Mouse (Mus musculus) midbrain, embryonic 12.5 days (tissue): ENCODE measurements around the gene Gm21885. TPM values are rescaled to one million over a fixed set of nuclear protein-coding genes. Genes with fewer than 3 reads are reported as not detected.

Experiments
- ATAC-seq: fragments of 200-750 bp; cut with Nextera tagmentation; 2 replicates; pipeline ENCODE4 v1.8.0; 2017; ENCODE audit warnings: low read depth, moderate TSS enrichment, moderate library complexity; ENCODE audit not compliant: low FRiP score
- H3K27ac ChIP-seq: fragments of 300-500 bp; sonication (generic); replicated peaks from 2 replicates; pipeline ENCODE4 v1.5.1; 2016; ENCODE audit warnings: mild to moderate bottlenecking
- H3K27me3 ChIP-seq: fragments of 300-500 bp; sonication (generic); 2 replicates; pipeline ENCODE4 v1.6.1; 2016; ENCODE audit warnings: mild to moderate bottlenecking
- H3K36me3 ChIP-seq: fragments of 300-500 bp; sonication (generic); 2 replicates; pipeline ENCODE4 v1.6.1; 2016
- H3K4me1 ChIP-seq: fragments of 300-500 bp; sonication (generic); 2 replicates; pipeline ENCODE4 v1.6.1; 2016
- H3K4me2 ChIP-seq: fragments of 300-500 bp; sonication (generic); replicated peaks from 2 replicates; pipeline ENCODE4 v1.6.1; 2016; ENCODE audit warnings: mild to moderate bottlenecking, moderate library complexity
- H3K4me3 ChIP-seq: fragments of 300-500 bp; sonication (generic); 2 replicates; pipeline ENCODE4 v1.5.1; 2016; ENCODE audit warnings: mild to moderate bottlenecking
- H3K9ac ChIP-seq: fragments of 300-500 bp; sonication (generic); replicated peaks from 2 replicates; pipeline ENCODE4 v1.6.1; 2016; ENCODE audit warnings: mild to moderate bottlenecking, moderate library complexity
- H3K9me3 ChIP-seq: fragments of 300-500 bp; sonication (generic); 2 replicates; pipeline ENCODE4 v1.6.1; 2016; ENCODE audit warnings: mild to moderate bottlenecking
- WGBS: fragments of 180-500 bp; shearing (Covaris S2); methylation state at CpG from one replicate; pipeline ENCODE4 v1.1.7; 2016; 5-methylcytosine and 5-hydroxymethylcytosine counted together
- polyA plus RNA-seq: library from polyadenylated mRNA; unstranded; fragments of >200 nt; fragmentation: Nextera tagmentation; extraction: Ambion mirVana; gene quantifications from 2 replicates; pipeline ENCODE4 v1.2.1, GENCODE M21; 2016

Gm21885 gene
- polyA plus RNA-seq, 1 experiment from 2014 or later: 0.32 TPM

DNA sequence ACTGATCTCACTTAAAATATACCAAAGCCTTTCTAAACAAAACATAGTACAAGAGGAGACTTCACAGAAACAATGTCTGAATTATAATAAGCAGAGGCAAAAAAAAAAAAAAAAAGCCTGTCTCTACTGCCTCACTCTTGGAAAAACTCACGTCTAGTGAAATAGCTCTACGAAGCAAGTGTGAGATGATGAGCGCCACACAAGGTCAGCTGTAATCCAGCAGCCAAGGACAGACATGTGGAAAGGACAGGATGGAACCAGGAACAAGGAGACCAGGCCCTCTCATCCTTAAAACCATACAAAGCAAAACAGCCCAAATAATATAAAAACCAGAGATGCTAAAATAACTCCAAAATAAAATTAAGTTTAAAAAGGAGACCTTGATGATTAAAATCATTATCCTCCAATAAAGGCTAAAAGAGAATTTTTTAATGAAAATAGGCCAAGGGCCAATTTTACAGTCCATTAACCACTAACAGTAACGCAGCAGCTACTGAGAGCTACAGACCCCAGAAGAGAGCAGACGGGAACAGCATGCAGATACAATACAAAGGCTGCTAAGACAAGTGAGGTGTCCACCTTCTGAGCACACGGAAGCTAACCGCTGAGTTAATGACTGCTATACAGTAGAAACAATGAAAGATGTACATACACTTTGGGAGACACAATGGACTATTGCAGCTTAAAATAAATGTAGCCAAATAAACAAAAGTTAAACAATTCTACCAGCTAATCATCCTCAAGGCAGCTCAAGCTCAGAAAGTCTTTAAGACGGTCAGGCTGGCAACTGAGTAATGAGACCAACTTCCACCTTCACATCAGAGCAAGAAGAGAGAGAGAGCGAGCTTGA is 13.5 kb downstream of the Gm21885 start:
- no peak for ATAC-seq
- WGBS: 80% methylated on average over 9 of the region's 9 CpGs
- H3K27ac ChIP-seq: no peak overlapping the region

DNA sequence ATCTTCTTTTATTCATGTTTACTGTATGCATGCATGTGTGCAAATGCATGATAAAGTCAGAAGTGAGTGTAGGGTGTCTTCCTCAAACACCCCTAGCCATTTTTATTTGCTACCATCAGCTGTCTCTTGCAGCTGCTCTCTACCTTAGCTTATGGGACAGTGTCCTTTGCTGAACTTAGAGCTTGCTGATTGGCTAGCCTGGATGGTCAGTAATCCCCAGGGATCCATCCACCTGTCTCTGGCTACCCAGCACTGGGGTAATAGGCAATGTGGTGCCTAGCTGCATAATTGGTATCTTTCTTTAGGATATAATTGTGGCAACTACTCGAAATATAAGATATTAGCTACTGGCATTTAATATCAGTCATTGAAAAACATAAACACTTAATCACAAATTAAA is 31.1 kb downstream of the Gm21885 start:
- Histone ChIP-seq H3K27me3 (no peaks in the 10 kb centered on the region), H3K4me3 (no peak overlapping the region), H3K4me2 (no peak overlapping the region), H3K9ac (no peak overlapping the region), H3K4me1 (peaks cover 34% of the 10 kb centered on the region), H3K36me3 (0 out of 2 replicates have a peak, but pooled peaks cover 6% of the 10 kb centered on the region), H3K27ac (no peak overlapping the region), H3K9me3 (no peaks in the 10 kb centered on the region)
- no peak for ATAC-seq
- 82% methylated on average over 1 of the region's 1 CpGs for WGBS

More for the DNA sequence above, 13.5 kb downstream of the Gm21885 start:
- no peaks in the 10 kb centered on the region for H3K9me3 ChIP-seq
- peaks cover 91% of the 10 kb centered on the region for H3K36me3 ChIP-seq
- H3K4me3 ChIP-seq: no peak overlapping the region
- no peak overlapping the region for H3K9ac ChIP-seq
- no peak overlapping the region for H3K4me2 ChIP-seq
- no peaks in the 10 kb centered on the region for H3K4me1 ChIP-seq
- H3K27me3 ChIP-seq: no peaks in the 10 kb centered on the region

DNA sequence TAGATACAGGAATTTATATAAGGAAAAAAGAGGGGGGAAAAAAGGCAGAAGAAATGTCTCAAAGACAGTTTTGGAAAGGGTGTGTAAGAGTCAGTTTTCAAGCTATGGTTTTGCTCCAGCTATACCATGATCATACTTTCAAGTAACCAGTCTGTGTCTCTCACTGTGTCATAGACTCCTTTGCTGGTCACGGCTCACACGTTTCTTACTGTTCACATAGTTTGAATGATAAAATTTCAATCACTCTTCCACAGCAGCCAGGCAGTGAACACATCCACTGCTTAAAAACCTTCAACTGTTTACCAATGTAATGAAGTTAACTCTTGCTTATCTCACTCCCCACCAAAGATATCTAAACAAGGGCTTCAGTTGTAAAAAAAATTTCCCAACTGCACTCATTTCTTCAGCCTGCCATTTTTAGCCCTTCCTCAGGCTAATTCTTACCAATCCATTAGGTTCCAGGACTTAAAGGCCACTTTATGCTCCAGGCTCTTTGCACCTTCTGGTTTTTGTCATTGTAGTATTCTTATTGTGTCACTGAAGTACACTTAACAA is 32.5 kb downstream of the Gm21885 start:
- H3K36me3 ChIP-seq: peaks cover 4% of the 10 kb centered on the region; the same call in 1 of the 2 replicates
- no peak overlapping the region for H3K4me3 ChIP-seq
- H3K4me1 ChIP-seq: peaks cover 40% of the 10 kb centered on the region
- WGBS: 90% methylated on average over 2 of the region's 2 CpGs
- no peaks in the 10 kb centered on the region for H3K9me3 ChIP-seq
- H3K9ac ChIP-seq: no peak overlapping the region
- H3K4me2 ChIP-seq: no peak overlapping the region
- no peaks in the 10 kb centered on the region for H3K27me3 ChIP-seq
- ATAC-seq: no peak
- no peak overlapping the region for H3K27ac ChIP-seq

DNA sequence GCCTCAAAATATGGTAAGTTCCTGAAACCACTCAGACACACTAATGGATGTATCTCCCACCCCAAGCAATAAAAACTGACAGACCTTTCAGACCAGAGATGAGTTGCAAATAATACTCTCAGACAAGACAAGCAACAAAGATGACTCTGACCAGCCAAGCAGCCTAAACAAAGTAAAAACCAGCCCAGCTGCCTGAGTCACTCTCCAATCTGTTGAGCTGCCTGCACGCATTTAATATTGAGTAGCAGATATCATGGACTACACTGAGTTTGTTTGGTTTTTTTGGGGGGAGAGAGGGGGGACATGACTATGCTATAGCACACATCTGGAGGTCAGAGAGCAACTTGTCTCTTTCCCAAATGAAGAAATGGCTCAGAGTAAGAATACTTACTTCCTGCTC is 33.6 kb downstream of the Gm21885 start:
- Histone ChIP-seq H3K4me2 (no peak overlapping the region), H3K9me3 (no peaks in the 10 kb centered on the region), H3K36me3 (peaks cover 8% of the 10 kb centered on the region; the same call in 1 of the 2 replicates), H3K4me3 (no peak overlapping the region), H3K27me3 (no peaks in the 10 kb centered on the region), H3K27ac (no peak overlapping the region), H3K4me1 (peaks cover 50% of the 10 kb centered on the region), H3K9ac (no peak overlapping the region)
- no peak for ATAC-seq
- WGBS: 80% methylated on average over 1 of the region's 1 CpGs

DNA sequence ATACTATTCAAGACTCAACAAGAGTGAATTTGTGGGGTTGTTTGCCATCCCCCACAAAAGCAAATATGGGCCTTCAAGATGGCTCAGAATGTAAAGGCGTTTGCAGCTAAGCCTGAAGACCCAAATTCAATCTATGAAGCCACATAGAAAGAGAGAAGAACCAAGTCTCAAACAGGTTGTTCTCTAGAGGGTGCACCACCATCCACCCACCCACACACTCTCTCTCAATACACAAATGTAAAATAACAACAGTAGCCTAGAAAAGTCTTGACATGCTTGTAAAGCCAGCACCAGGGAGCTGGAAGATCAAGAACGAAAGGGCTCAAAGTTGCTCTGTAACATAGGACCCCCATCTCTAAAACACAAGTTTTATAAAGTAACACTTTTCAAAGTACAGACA is 34.9 kb downstream of the Gm21885 start:
- H3K9me3 ChIP-seq: no peaks in the 10 kb centered on the region
- H3K4me2 ChIP-seq: no peak overlapping the region
- peaks cover 54% of the 10 kb centered on the region for H3K4me1 ChIP-seq
- H3K36me3 ChIP-seq: peaks cover 8% of the 10 kb centered on the region; the same call in 1 of the 2 replicates
- no peak for ATAC-seq
- no peaks in the 10 kb centered on the region for H3K27me3 ChIP-seq
- no peak overlapping the region for H3K4me3 ChIP-seq
- no peak overlapping the region for H3K9ac ChIP-seq
- 87% methylated on average over 2 of the region's 2 CpGs for WGBS
- no peak overlapping the region for H3K27ac ChIP-seq

DNA sequence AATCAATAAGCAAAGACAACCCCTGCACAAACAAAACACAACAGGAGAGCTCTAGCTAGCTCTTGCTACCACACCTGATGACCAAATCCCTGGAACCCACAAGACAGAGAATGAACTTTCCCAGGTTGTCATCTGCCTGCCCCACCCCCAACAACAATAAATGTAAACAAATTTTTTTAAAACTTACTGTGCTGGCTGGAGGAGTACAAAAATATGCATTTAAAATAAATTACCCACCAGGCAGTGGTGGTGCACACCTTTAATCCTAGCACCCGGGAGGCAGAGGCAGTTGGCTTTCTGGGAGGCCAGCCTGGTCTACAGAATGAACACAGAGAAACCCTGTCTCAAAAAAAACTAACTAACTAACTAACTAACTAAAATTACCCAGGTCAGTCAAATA is 35.3 kb downstream of the Gm21885 start:
- no peak for ATAC-seq
- Histone ChIP-seq H3K4me2 (no peak overlapping the region), H3K4me3 (no peak overlapping the region), H3K27me3 (no peaks in the 10 kb centered on the region), H3K36me3 (peaks cover 8% of the 10 kb centered on the region; the same call in 1 of the 2 replicates), H3K27ac (no peak overlapping the region), H3K9ac (no peak overlapping the region), H3K9me3 (no peaks in the 10 kb centered on the region), H3K4me1 (peaks cover 54% of the 10 kb centered on the region)
- WGBS: 88% methylated on average over 1 of the region's 1 CpGs

DNA sequence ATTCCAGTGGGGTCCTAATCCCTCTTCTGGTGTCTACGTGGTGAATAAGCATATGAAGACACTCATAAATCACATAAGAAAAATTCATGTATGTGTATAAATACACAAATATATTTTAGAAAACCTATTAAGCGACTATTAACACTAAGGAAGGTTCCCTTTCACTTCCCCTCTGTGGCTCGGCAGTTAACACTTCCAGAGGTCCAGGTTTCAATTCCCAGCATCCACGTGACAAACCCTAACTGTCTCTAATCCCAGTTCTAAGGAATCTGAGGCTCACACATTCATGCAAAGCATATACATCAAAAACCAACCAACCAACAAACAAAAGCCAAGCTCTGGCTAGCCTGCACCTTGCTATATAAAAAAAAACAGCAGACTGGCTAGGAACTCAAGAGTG is 35.8 kb downstream of the Gm21885 start:
- no peak for ATAC-seq
- no peak overlapping the region for H3K27ac ChIP-seq
- no peaks in the 10 kb centered on the region for H3K27me3 ChIP-seq
- H3K9ac ChIP-seq: no peak overlapping the region
- H3K4me1 ChIP-seq: peaks cover 57% of the 10 kb centered on the region
- no peaks in the 10 kb centered on the region for H3K9me3 ChIP-seq
- peaks cover 8% of the 10 kb centered on the region; the same call in 1 of the 2 replicates for H3K36me3 ChIP-seq
- H3K4me2 ChIP-seq: no peak overlapping the region
- H3K4me3 ChIP-seq: no peak overlapping the region
- WGBS: 68% methylated on average over 4 of the region's 4 CpGs

DNA sequence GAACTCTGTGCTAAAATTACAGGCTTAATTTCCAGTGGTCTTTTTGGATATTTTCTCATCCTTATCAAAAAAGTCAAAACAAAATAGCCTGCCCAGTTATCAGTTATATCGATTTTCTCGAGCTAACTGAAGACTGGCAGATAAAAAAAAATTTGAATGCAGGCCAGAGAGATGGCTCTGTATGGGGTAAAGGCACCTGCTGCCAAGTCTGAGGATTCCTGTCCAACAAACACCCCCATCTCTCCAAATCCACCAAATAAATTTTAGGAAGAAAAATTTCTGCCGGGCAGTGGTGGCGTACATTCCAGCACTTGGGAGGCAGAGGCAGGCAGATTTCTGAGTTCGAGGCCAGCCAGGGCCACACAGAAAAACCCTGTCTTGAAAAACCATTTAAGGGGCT is 36.4 kb downstream of the Gm21885 start:
- Histone ChIP-seq H3K27me3 (no peaks in the 10 kb centered on the region), H3K9ac (no peak overlapping the region), H3K27ac (no peak overlapping the region), H3K36me3 (peaks cover 8% of the 10 kb centered on the region; the same call in 1 of the 2 replicates), H3K4me2 (no peak overlapping the region), H3K4me1 (peaks cover 57% of the 10 kb centered on the region), H3K9me3 (no peaks in the 10 kb centered on the region), H3K4me3 (no peak overlapping the region)
- no peak for ATAC-seq
- WGBS: 96% methylated on average over 5 of the region's 5 CpGs

DNA sequence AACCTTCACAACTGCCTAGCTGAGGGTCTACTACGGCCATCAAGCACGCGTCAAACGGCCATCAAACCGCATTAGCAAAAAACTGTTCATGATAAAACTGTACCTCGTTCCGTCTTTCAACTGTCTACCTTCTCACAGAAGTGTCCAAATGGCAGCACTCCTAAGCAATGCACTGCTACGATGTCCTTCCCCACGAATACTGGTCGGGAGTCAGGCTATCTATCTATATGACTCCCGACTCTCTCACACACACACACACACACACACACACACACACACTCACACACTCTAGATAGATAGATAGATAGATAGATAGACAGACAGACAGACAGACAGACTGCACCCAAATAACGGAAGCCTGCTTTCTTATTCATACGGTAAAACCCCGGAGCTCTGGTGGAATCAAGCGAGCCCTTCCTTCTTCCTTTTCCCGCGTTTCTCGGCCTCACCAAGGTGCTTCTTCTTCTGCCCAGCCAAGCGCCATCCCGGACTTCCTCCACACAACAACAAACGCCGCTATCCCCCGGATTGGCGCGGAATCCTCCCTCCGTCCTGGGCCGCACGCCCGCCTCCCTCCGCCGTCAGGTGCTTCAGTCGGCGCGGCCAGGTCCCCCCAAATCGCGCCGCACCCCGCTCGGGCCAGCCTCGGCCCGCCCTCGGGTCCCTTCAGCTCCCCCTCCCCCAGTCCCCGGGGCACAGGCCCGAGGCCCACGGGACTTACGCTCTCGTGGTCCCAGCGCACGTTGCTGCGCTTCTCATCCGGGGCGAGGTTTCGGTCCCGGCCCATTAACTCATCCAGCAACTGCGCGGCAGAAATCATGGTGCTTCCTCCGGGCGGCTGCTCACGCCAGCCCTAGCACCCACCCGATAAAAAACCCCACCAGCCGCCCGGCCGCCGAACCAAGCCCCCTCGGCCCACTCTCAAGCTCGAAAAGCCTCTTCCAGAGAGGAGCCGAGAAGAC is 39.6 kb downstream of the Gm21885 start:
- ATAC-seq: peak; percentile 75; the same call in 1 of the 2 replicates
- Histone ChIP-seq H3K9me3 (no peaks in the 10 kb centered on the region), H3K4me1 (peaks cover 51% of the 10 kb centered on the region), H3K4me2 (peak overlapping the region; percentile 88), H3K27ac (peak overlapping the region; percentile 93), H3K4me3 (peak overlapping the region; percentile 77), H3K9ac (peak overlapping the region; percentile 95), H3K27me3 (no peaks in the 10 kb centered on the region), H3K36me3 (peaks cover 8% of the 10 kb centered on the region; the same call in 1 of the 2 replicates)
- WGBS: under 1% methylated on average over 67 of the region's 67 CpGs

DNA sequence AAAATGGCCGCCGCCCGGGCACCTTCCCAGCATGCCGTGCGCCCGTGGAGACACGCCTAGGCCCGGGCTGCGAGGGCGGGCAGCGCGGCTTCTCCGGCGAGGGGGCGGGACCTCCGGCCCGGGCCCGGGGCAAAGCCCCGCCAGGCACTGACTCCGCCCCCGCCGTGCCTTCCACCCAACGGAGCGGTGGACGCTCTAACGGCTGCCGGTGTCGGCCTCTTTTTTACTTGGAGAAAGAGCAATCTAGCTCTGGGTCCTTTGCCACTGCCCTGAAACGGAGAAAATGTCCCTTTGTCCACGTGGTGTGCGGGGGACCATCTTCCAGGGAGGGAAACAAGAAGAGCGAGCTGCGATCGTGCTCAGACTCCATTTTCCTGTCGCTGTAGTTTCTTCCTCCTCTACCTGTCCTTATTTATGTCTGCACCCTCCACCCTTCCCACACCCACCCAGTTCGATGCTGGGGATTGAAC is 40.3 kb downstream of the Gm21885 start, which contains the start of gene Luc7l3:
Gene Luc7l3, minus strand, starts transcription at position 58 of the 470 bp plus-strand sequence.
- Histone ChIP-seq H3K9me3 (no peaks in the 10 kb centered on the region), H3K9ac (peak within 1 kb of the TSS; percentile 95), H3K4me2 (peak within 1 kb of the TSS; percentile 88), H3K27me3 (no peaks in the 10 kb centered on the region), H3K4me1 (peaks cover 51% of the 10 kb centered on the region), H3K27ac (peak within 1 kb of the TSS; percentile 93), H3K36me3 (peaks cover 8% of the 10 kb centered on the region; the same call in 1 of the 2 replicates), H3K4me3 (peak within 1 kb of the TSS; percentile 77)
- ATAC-seq: peak; percentile 96
- under 1% methylated on average over 36 of the region's 36 CpGs for WGBS

DNA sequence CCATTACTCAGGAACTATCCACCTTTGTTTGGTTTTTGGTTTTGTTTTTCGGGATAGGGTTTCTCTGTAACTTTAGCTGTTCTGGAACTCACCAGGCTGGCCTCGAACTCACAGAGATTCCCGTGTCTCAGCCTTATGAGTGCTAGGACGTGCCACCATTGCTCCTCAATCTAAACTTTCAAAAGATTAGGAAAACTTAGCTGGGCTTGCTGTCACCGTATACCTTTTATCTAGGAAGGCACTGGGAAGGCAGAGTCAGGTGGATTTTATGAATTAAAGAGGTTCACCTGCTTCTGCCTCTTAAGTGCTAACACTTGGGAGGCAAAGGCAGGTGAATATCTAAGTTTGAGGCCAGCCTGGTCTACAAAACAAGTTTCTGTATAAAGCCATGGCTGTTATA is 41.0 kb downstream of the Gm21885 start:
- Histone ChIP-seq H3K9ac (peak overlapping the region; percentile 95), H3K9me3 (no peaks in the 10 kb centered on the region), H3K27ac (peak overlapping the region; percentile 93), H3K4me3 (peak overlapping the region; percentile 77), H3K4me1 (peaks cover 45% of the 10 kb centered on the region), H3K36me3 (peaks cover 8% of the 10 kb centered on the region; the same call in 1 of the 2 replicates), H3K27me3 (no peaks in the 10 kb centered on the region), H3K4me2 (peak overlapping the region; percentile 88)
- no peak for ATAC-seq
- WGBS: 35% methylated on average over 5 of the region's 5 CpGs
